Mouse (Mus musculus): Measurements from ENCODE around the gene Olfm4.

DNA sequence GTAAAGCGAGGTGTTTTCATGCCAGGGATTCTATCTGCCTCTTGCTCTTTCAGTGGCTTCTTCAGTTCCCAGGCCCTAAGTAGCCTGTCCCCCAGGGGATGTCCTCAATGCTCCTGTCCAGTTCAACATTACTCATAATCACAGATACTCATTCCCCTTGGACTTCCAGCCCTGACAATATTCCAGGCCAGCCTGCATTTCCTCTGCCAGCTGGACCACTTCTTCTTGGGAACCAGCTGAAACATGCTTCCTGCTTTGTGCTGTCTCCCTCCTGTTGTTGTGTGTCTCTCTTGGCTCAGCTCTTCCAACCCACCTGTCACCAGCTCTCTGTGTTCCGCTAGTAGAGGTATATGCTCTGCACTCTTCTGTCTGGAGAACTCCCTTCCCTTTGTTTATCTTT lies 1.8 kb downstream of the Olfm4 start:
- TF ChIP-seq CTCF (IDR thresholded peaks at IDR 0.05; ENCODE audit: control insufficient read depth, insufficient read depth, low read length) (no peak), POLR2A (IDR thresholded peaks at IDR 0.05; ENCODE audit: borderline replicate concordance, control insufficient read depth, low read depth, low read length) (no peak)

Measured in bone marrow, adult 2 months (tissue).